Mouse (Mus musculus) layer of hippocampus, adult 9-10 months (tissue): ENCODE measurements around the gene Steap4.
"Not testable (repeated sequence)": the region's sequence is repeated elsewhere in the genome, so short reads cannot be mapped to it uniquely, and the experiment has no call there.

Experiments
- DNase-seq: peaks from one replicate; pipeline ENCODE4 v3.0.0; 2022; ENCODE audit warnings: low spot score

Gene Steap4

GRCm38 (mm10) chr5:7991631-7992030 is 31.4 kb downstream of the Steap4 start:
- not testable (repeated sequence) for DNase-seq

GRCm38 (mm10) chr5:7993766-7994165 is 33.5 kb downstream of the Steap4 start:
- DNase-seq: no peak

GRCm38 (mm10) chr5:7995288-7995897 is 35.1 kb downstream of the Steap4 start:
- no peak for DNase-seq

DNA sequence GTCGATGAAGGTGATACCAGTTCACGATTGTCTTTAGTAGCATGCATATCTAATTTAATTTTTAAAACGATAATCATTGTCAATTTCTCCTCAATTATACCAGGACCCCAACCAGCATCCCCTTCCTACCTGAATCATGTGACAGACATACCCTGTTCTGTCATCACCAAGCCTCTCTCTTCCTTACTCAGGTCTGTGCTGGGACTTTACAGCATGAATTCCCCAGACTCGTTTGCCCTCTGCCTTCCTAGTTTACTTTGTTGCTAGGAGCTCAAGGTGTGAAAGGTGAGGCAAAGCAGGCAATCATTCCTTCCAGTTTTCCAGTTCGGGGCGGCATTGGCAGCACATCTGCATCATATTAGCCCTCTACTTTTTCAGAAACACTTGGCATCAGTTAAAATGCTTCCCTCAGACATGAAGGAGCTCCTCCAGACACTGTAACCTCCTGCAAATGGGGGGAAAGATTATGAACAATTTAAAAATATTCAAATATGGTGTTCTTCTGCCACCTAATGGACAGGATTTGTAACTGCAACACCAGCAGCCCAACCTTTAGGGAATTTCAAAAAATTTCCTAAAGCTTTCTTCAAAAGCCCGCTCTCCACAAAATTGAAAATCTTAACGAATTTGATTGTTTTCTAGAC is 36.3 kb downstream of the Steap4 start:
- no peak for DNase-seq

- DNase-seq: no peak
Measured at GRCm38 (mm10) chr5:7997086-7997485, 36.8 kb downstream of the Steap4 start.

GRCm38 (mm10) chr5:8000466-8000865 is 40.2 kb downstream of the Steap4 start:
- DNase-seq: peak; percentile 4

- DNase-seq: no peak
Measured at GRCm38 (mm10) chr5:8002827-8003226, 42.6 kb downstream of the Steap4 start.

DNA sequence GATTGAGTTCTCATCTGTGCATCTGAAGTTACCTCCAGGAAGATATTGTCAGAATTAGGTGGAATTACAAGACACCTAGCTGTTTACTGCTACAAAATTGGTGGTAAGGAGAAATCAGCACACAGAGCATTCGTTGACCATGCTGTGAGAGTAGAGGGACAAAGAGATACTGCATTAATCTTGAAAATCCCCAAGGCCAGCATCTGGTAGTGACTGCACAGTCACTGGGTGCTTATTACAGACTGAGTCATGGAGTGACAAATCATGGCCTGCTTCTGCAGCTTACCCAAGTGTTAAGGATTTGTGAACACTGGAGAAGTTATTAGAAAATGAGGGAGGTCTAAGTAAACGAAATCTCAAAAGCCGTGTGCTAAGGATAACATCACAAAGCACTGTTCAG is 53.0 kb downstream of the Steap4 start:
- DNase-seq: no peak
